Mouse (Mus musculus) embryo, embryonic 11 days (tissue): ENCODE data around the gene Gm20431.

Experiments used
- DNase-seq: peaks from one replicate; pipeline ENCODE4 v3.0.0-alpha.2; 2015

The Gm20431 gene

GRCm38 (mm10) chr2:167661270-167662203, at the start of gene Gm20431:
Gm20431 (minus strand) TSS chr2:167661496.
- DNase-seq: peak; percentile 98

DNA sequence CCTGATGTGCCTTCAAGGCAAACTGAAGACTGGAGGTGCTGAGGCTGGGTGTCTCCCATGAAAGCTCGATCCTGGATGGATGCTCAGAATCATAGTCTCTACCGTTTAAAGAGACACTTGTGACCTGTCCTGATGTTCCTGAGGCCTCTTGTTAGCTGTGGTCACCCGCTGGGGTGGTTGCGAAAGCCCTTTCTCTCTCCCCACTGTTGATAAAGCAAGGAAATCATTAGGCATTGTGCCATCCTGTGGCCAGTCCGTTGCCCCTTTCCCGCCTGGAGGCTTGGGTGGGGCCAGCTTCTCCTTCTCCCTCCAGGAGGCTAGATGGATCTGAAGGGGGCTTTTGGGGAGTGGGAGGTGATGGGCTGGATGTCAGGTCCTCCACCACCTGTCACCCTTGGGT, 49.3 kb upstream of the Gm20431 start:
- DNase-seq: no peak

DNA sequence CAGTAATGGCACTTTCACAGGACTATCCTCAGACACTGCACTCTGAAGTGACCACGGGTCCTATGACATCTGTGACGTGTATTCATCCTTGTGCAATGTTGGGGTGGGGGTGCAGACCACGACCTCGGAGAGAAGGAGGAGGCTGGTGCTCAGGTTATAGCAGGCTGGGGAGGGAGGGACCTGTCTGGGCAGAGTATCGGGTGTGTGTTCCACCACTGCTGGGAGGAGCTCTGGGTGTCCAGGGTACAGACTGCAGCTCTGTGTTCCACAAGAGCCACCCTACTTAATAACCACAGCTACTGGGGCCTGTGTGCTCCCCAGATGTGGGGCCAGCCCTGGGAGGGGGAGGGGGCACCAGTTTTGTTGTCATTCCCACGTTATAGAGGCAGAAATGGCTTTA, 48.7 kb upstream of the Gm20431 start:
- no peak for DNase-seq

GRCm38 (mm10) chr2:167708373-167708772, 47.1 kb upstream of the Gm20431 start:
- DNase-seq: no peak

GRCm38 (mm10) chr2:167706183-167706939, 45.1 kb upstream of the Gm20431 start:
- DNase-seq: no peak

- no peak for DNase-seq
Observed at GRCm38 (mm10) chr2:167704409-167704808, 43.1 kb upstream of the Gm20431 start.

DNA sequence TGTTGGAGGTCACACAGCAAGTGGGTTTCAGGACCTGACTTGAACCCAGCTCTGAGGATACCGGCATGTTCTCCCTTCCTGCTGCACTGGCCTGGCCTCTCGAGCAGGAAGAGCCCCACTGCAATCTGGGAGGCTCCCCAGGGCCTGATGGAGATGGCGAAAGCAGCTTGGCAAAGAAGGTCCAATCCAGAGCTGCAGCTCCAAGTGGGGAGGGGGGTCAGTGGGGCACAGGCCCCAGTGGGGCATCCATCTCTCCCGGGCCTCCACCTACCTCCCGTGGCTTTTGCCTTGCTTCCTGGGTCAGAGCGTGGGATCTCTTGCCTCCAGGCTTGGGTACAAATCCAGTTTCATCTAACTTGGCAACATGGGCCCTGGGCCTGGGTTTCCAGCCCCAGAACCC, 40.8 kb upstream of the Gm20431 start:
- DNase-seq: no peak

GRCm38 (mm10) chr2:167701472-167701871, 40.2 kb upstream of the Gm20431 start:
- DNase-seq: no peak

DNA sequence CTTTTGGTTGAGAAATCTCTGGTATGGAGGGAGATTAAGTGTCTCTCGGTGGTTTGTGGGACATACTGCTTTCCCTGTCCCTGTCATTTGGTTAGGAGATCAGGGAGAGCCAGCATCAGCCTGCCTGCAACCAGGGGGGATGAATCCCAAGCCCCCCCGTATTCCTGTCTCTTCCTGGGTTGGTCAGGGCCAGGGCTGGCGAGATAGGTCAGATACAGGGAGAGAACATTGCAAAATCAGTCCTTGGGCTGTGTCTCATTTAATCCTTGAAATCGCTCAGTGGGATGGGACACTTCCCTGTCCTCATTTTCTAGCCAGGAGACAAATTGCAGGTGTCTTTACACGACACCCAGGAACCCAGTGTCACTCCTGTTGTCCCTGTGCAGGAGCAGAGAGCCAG, 38.7 kb upstream of the Gm20431 start:
- DNase-seq: no peak

GRCm38 (mm10) chr2:167697902-167698301, 36.6 kb upstream of the Gm20431 start:
- DNase-seq: no peak

- DNase-seq: no peak
Observed at GRCm38 (mm10) chr2:167696143-167696542, 34.8 kb upstream of the Gm20431 start.

GRCm38 (mm10) chr2:167695491-167695890, 34.2 kb upstream of the Gm20431 start:
- DNase-seq: no peak

- DNase-seq: no peak
Observed at GRCm38 (mm10) chr2:167694963-167695362, 33.7 kb upstream of the Gm20431 start.

DNA sequence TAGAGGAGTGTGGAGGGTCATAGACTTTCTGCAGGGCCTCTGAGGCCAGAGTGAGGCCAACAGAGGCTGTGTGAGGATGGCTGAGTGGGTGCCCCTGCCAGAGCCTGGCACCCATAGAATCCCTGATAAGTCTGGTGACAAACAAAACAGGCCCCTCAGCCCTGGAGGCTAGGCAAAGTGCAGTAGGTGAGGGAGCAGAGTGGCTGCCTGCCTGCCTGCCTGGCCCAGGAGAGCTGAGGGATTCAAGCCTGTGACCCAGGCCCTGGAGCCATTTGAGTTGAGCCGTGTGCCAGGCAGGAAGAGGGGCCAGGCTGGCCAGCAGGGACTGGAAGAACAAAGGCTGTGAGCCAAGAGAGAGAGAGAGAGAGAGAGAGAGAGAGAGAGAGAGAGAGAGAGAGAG, 32.9 kb upstream of the Gm20431 start:
- DNase-seq: no peak

DNA sequence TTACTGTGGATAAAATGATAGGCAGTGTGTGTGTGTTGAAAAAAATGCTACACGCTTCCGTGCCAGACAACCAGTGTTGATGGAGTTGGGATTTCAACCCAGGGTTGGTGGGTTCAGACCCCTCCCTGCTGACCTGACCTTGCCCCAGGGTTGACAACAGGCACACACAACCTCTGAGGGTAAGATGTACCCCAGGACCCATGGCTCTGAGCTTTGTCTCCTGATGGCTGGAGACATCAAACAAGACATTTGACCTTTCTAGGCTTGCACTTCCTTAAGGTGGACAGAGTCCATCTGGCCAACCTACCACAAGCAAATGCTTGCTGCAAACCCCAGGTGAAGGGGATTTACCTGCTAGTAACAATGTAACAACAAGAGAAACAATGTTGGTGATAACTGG, 32.2 kb upstream of the Gm20431 start:
- no peak for DNase-seq

GRCm38 (mm10) chr2:167692831-167693230, 31.5 kb upstream of the Gm20431 start:
- DNase-seq: no peak

- DNase-seq: no peak
Observed at GRCm38 (mm10) chr2:167691871-167692661, 30.8 kb upstream of the Gm20431 start.

DNA sequence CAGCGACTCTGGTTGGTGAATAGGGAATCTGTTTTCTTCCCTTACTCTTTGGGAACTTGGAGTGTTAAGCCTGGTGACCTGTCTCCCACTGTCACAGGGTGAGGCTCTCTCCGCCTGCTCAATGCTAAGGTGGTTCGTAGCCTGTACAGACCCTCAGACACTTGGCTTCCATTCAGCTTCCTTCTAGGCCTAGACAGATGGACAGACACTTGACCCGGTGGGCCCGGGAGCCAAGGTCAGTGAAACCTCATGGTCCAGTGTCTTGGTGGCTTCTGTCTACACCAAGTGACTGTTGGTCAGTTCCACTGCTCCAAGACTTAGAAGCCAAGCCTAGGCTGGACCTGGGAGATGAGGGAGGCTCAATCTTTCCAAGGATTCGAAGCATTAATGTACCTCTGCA, 30.1 kb upstream of the Gm20431 start:
- DNase-seq: no peak

- DNase-seq: no peak
Observed at GRCm38 (mm10) chr2:167690962-167691311, 29.6 kb upstream of the Gm20431 start.

DNA sequence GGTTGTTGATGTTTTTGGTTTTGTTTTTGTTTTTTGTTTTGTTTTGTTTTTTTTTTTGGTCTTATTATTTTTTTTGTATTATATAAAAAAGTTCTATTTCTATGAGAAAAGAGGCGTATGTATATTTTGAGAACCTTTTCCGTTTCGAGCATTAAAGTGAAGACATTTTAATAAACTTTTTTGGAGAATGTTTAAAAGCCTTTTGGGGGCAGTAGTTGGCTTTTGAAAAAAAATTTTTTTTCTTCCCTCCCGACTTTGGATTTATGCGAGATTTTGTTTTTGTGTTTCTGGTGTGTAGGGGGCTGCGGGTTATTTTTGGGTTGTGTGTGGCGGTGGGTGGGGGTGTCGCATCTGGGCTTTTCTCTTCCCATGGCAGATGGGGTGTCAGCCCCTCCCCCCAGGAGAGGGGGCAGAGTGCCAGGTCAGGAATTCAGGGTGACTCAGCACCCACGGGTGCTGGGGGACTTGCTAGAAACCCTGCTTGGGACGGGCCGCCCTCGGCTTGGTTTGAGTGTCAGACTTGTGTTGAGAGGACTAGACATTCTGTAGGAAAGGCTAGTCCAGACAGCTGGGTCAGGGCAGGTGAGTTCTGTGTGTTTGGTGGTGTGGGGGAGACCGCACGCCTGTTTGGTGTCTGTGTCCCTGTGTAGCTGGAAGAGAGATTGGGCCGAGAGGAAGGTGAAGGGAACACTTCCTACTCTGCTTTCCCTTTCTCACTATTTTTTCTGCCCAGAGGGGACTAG, 29.1 kb upstream of the Gm20431 start:
- no peak for DNase-seq

- DNase-seq: peak; percentile 75
Observed at GRCm38 (mm10) chr2:167689501-167690218, 28.4 kb upstream of the Gm20431 start, which contains the start of gene Tmem189. Tmem189 (minus strand) TSS chr2:167689822.
